Mouse (Mus musculus) erythroblast, adult 5-6 weeks (primary cell): ENCODE data around the gene Rnf227. TPM values are rescaled to one million over a fixed set of nuclear protein-coding genes. Genes with fewer than 3 reads are reported as not detected.
A peak's percentile ranks its signal among the peaks of the same experiment; 100 is the strongest.
"Not testable (repeated sequence)": the region's sequence is repeated elsewhere in the genome, so short reads cannot be mapped to it uniquely, and the experiment has no call there.

Experiments
- ATAC-seq: replicated peaks from 2 replicates; pipeline ENCODE4 v1.8.0; 2016; ENCODE audit warnings: moderate number of reproducible peaks, mild to moderate bottlenecking, moderate TSS enrichment, inconsistent platforms; ENCODE audit not compliant: poor library complexity, low FRiP score, severe bottlenecking
- total RNA-seq, 2 experiments: library from RNA; stranded (forward) in 1 of 2; stranded (reverse) in 1 of 2; fragments of 150-400 nt in 1 of 2; fragments of 200-764, 138-1000 nt in 1 of 2; gene quantifications; 2 replicates each; pipeline versions ENCODE4 v1.2.3 to v1.2.4; 2015 to 2017; ENCODE audit warnings: low replicate concordance in 2 of 2

The Rnf227 gene
- total RNA-seq (2015; ENCODE audit: low replicate concordance) (1.7 and 15.2 TPM in 2 replicates), total RNA-seq (2017; ENCODE audit: low replicate concordance) (0.70 and 3.2 TPM in 2 replicates)

DNA sequence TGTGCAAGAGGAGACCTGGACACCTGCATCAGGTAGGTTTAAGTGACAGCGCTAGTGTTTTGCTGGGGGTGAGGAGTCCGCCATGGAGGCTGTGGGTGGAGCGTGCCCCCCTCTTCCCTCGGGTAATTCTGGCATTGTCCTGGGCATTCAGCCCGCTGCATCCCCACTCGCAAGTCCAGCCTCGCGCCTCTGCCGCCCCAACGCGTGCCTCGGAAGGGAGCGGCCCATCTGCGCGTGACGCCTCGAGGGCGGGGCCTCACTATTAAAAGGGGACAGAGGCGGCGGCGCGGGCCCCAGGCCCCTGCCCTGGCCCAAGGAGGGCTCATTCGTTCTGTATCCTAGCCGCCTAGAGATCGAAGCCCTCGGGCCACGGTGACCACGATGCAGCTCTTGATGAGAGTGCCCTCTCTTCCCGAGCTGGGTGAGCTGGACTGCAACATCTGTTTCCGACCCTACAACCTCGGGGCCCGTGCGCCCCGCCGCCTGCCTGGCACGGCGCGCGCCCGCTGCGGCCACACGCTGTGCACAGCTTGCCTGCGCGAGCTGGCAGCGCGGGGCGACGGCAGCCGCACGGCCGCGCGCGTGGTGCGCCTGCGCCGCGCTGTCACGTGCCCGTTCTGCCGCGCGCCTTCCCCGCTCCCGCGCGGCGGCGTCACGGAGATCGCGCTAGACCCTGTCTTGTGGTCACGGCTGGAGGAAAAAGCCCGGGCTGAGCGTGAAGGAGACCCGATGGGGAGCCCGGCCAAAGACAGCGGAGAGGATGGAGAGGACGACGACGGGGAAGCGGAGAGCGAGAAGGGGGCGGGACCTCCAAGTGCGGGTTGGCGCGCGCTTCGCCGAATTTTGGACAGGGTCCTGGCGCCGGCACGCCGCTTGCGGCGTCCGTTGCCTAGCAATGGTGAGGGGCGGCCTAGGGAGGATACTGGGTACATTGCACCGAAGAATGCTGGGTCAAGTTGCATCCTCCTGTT is at the start of gene Rnf227:
Rnf227 (plus strand) TSS at position 301 of the 971 bp plus-strand sequence.
- peak; percentile 42; the same call in 1 of the 2 replicates for ATAC-seq

DNA sequence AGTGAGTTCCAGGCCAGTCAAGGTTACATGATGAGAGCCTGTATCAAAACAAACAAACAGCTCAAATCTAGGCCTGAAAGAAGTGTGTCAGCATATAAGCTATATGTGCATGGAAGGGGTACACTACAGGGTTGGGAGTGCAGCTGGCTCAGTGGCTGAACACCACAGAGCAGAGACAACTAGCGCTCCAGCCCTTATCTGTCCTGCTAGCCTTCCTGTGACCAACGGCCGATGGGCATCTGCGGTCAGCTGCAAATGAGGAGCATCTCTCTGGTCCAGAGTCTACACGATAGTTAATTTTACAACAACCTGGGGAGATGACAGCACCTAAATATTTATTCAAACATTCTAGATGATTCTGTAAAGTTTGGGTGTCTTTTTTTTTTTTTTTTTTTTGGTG is 49.1 kb upstream of the Rnf227 start:
- ATAC-seq: no peak

DNA sequence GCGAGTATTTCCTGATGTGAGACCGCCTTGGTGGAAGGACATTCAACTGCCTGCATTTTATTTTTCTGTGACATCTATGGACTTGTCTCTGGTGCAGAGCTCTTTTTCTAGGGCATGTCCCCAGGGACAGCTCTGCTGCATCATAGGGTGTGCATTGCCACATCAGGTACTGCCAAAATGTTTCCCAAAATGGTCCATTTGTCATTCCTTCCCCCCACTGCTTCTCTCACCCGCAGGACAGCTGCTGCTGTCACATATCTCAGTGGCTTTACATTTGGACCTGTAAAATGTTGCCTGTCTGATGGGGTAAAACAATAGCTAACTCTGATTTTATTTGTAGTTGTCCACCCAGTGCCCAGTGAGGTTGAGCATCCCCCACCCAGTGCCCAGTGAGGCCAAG is 45.0 kb upstream of the Rnf227 start:
- no peak for ATAC-seq

DNA sequence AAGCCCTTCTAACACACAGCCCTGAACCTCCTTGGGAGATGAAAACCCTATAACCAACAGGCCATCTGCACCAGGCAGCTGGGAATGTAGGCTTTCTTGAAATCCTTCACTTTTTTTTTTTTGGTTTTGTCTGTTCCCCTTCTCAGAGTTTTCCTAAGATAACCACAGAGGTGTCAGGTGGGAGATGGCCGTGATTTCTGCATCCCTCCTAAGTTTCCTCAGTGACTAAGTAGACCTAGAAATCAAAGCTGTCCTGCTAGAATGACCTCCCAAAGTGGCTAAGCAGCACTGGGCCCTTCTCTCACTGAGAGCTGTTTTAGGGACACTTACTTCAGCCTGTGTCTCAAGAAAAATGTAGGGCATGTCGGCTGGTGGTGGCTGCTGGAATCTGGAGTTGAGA is 42.5 kb upstream of the Rnf227 start:
- no peak for ATAC-seq

DNA sequence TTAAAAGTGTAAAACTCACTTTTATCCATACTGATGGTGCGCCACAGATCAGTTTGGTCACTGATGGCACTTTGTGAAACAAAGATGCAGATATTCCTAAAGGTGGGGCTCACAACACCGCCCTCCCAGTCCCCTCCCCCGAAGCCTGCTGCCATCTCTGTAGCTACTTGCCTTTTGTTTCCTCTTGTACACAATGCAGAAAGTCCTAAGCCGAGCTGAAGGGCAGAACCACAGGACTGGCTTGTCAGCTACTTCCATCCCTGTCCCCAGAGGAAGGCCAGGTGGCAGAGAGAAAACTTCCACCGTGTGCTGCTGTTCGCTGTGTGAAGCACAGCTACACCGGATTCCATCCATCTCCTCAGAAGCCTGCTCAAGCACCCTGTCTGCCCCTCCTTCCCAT is 42.0 kb upstream of the Rnf227 start:
- ATAC-seq: no peak

DNA sequence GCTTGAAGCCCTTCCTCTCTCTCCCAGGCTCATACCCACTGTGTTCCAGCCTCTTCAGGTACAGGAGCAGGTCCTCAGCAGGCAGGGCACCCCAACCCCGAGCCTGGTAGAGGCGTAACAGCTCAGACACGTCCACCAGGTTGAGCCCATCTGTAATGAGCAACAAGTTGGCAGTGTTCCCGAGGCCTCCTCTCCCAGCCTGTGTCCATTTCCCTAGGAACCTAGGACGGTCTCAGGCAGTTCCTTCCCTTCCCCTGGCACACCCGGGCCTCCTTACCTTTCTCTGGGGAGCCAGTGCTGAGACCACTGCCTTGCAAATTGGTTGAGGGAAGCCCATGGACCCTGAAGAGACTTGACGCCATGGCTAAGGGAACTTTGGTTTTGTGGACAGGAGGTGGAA is 37.4 kb upstream of the Rnf227 start:
- no peak for ATAC-seq

DNA sequence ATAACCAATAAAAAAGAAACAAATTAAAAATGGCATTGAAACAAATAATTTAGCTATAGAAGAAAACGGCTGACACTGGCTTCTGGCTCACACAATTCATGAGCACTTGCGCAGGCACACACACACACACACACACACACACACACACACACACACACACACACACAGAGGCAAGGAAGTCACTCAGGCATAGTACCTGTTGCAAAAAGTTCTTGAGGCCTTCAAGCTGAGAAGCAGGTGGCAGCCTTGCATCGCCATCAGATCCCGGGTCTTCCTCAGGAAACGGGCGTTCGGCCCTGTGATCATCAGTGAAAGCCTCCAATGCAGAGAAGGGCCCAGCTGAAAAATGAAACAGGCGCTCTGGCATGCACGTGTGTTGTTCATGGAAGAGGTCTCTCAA is 35.0 kb upstream of the Rnf227 start:
- ATAC-seq: no peak

DNA sequence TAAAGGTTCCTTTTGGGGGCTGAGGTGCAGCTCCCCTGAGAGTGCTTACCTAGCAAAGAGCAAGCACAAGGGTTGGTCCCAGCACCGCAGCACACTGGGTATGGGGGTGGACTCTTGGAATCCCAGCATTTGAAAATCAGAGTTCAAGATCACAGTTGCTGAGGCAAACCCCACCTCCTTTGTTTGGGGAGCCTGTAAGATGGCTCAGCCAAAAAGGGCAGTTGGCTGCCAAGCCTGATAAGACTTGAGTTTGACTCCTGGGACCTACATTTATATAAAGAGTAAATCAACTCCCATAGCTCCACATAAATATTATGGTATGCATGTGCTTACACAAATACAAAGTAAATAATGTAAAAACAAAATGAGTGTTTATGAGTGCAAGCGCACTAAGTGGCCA is 34.2 kb upstream of the Rnf227 start:
- ATAC-seq: no peak

DNA sequence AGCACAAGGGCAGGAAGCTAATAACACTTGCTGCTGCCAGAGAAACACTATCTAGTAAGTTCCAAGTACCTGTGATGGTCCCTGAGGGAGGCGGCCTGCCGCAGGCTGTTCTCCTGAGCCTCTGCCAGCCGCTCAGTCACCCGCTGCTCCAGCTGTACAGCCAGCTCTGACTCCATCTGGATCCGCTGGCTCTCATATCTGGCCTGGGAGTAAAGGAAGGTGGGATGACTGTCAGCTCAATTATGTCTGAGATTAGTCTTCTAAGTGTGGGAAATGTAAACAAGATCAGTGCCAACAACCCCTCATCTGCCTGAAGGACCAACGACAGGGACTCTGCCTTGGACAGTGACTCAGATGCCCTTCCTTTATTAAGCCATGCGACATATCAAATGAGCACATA is 29.0 kb upstream of the Rnf227 start:
- no peak for ATAC-seq

DNA sequence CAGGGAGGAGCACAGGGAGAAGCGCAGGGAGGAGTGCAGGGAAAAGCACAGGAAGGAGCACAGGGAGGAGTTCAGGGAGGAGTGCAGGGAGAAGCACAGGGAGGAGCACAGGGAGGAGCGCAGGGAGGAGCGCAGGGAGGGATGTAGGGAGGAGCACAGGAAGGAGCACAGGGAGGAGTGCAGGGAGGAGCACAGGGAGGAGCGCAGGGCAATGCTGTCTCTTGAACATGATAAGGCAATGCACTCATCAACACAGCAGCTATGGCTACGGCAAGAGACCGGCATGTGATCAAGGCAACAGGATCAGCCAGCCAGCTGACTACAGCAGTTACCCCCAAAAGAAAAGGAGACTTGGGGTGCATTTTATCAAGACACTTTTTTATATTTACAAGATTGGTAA is 23.9 kb upstream of the Rnf227 start:
- peak; percentile 36 for ATAC-seq

DNA sequence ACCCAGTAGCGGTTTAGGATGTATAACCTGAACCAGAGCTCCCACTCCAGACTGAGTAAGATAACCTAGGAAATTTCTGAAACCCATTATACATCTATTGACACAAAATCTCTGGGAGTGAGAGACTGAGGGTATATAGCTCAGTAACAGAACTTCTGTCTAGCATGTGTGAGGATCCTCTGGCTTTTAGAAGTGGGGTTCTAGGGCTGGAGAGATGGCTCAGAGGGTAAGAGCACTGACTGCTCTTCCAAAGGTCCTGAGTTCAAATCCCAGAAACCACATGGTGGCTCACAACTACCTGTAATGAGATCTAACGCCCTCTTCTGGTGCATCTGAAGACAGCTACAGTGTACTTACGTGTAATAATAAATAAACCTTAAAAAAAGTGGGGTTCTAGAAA is 22.3 kb upstream of the Rnf227 start:
- not testable (repeated sequence) for ATAC-seq

DNA sequence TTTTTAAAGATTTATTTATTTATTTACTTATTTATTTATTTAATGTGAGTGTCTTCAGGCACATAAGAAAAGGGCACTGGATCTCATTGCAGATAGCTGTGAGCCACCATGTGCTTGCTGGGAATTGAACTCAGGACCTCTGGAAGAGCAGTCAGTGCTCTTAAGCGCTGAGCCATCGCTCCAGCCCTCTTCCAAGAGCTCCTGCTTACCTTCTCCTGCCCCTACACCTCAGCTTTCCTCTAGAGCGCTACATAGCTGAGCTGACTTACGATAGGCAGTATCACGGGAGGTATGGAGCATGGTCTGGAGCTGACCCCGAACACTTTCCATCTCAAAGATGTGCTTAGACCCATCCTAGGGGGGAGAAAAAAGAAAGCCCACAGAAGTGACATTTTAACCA is 18.7 kb upstream of the Rnf227 start:
- no peak for ATAC-seq

DNA sequence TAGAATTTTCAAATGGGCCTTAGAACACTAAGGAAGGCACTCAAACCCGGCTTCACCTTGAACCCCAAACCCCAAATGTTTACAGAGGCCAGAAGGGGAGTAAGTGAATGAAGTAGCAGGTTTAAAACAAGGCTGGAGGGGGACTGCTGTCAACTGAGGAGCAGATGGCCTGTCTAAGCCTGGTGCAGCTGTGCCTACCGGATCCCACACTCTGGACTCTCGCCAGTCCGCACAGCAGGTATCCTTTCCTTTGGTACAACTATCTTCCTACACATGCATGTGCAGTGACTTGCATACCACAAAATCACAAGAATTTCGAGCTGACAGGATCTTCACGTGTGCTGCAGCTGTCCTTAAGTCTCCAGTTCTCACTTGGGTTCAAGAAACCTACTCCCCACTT is 18.3 kb upstream of the Rnf227 start:
- no peak for ATAC-seq

DNA sequence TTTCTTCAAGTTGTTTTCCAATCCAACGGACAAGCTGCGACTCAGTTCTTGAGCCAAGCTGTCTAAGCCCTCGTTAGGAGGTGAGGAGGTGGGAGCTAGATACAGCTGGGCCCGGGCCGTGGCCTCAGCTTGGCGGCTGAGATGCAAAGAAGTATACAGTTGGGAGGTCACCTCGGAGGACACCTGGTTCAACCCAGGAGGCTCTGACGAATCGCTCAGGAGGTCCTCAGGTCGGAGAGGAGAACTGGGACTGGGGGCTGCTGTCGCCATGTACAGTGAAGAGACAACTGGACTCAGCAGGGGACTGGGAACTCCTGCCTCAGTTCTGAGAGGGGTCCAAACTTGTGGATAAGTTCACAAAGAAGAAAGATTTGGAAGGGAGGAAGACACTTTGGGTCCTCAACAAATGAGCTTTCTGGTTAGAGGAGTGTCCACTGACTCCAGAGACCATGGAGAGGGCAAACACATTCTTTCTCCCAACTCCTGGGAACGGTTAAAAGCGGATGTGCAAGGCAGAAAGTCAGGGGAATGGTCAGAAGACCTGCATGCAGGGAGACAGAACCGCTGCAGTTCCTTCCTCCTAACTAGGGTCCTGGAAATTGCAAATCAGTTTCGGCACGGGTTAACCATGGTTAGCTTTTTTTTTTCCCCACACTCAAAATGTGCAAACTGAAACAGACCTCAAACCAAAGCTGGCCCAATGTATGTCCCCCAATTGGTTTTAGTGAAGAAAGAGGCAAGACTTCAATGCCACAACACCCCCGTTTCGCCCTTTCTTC is 17.4 kb upstream of the Rnf227 start:
- ATAC-seq: peak; percentile 3; the same call in 1 of the 2 replicates

DNA sequence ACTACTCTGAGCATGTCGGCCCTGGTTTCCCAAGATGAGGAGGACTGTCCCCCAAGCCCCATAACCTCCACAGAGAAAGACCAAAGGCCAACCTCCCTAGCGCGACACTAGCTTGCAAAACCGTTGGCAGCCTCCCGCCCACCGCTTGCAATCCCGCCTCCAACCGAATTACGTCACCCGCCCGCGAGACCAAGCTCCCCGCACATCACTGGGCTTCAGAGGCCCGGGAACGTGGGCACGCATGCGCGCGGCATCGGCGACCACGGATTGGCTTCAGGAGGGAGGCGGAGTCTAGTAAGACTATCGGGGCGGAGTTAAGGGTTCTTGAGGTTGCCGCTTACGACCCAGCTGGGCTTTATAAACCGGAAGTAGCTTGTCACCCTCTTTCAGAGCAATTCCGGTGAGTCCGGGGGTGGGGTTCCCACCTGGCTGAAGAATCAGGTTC is 16.6 kb upstream of the Rnf227 start, which contains the start of the genes Cntrob and Trappc1:
Cntrob (minus strand) TSS at position 109 of the 445 bp plus-strand sequence.
Trappc1 (plus strand) TSS at position 314 of the 445 bp plus-strand sequence.
- peak; percentile 87 for ATAC-seq

DNA sequence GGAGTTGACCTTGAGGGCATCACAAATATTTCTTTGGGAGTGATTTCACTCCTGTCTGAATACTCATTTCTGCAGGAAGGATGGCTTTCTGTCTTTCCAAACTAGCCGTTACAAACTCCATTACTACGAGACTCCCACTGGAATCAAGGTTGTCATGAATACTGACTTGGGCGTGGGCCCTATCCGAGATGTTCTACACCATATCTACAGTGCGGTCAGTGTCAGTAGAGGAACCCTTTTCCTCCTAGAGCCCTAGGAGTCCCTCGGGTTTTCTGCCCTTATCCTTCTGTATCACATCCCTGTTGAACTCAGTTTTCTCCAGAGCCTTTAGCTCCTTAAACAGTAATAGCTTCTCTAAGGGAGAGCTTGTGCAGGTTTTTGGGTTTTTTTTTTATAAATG is 15.5 kb upstream of the Rnf227 start:
- ATAC-seq: no peak

DNA sequence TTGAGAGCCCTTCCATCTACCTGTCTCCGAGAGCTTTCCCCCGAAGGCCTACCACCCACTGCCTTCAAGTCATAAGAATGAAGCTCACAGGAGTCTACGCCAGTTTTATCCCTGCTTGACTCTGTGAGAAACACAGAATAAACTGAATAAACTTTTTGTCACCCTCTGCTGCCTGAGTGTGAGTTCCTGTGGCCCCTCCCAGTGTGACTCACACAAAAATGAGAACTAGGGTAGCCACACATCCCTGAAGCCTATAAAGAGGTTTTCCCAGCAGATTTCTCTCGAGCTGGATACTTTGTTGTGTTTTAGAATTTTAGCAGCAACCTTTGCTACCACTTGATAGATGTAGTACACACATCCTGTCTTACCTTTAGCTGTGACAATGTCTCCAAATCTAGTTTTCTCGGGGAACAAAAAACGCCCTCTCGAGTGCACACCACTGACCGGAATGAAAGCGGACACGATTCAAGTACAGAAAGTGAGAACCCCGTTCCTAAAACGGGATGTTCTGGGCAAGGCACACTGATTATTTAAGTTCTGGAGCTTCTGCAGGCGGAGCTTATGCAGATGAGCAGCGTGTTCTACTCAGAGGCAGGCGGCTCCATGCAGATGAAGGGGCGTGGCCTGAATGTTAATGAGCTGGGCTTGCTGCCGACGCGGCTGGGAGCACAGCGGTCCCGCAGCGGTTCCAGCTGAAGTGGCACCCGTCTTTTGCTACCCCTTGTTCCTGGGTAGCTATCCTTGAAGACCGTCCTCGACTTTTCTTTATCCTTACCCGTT is 14.4 kb upstream of the Rnf227 start, which contains the start of gene Kcnab3:
Kcnab3 (plus strand) TSS at position 631 of the 780 bp plus-strand sequence.
- ATAC-seq: peak; percentile 77

DNA sequence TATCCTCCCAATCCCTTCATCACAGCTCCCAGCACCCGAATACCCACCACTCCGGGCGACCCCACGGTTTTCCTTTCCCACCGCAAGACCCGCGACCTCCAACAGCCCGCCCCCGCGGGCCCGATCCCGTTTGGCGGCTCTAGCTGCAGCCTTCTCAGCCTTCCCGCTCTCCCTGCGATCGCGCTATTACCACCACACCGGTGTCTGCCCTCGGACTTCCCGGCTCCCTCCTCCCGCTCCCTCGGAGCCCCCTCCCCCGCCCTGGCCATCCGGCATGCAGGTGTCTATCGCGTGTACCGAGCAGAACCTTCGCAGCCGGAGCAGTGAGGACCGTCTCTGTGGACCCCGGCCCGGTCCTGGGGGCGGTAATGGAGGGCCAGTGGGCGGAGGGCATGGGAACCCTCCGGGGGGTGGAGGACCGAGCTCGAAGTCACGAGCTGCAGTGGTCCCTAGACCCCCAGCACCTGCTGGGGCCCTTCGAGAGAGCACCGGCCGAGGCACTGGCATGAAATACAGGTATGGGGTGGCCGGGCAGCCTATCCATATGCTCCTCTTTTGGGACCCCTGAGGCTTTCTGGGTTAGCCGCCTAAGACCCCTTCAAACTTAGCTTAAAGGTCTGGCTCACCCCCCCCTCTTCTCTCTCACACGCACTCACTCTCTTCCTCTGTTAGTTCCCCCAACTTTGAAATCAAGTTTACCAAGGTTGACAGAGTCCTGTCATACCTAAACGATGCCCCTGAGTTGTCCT is 13.7 kb upstream of the Rnf227 start:
- no peak for ATAC-seq

DNA sequence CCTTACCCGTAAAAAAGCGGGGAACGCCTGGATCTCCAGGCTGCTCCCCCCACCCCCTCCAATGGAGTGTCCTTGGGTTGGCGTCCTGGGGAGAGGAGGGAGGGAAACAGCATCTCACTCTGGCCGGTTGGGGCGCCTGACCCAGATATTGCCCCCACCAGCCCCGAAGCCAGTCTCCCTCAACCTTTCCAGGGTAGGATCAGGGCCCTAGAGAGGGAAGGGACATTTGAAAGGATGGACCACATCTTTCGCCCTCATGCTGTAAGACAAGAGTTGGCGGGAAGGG is 13.2 kb upstream of the Rnf227 start:
- ATAC-seq: no peak
